Mouse (Mus musculus): ENCODE measurements around the gene Dop1a.
"Not testable (repeated sequence)": the region's sequence is repeated elsewhere in the genome, so short reads cannot be mapped to it uniquely, and the experiment has no call there.

Gene Dop1a

DNA sequence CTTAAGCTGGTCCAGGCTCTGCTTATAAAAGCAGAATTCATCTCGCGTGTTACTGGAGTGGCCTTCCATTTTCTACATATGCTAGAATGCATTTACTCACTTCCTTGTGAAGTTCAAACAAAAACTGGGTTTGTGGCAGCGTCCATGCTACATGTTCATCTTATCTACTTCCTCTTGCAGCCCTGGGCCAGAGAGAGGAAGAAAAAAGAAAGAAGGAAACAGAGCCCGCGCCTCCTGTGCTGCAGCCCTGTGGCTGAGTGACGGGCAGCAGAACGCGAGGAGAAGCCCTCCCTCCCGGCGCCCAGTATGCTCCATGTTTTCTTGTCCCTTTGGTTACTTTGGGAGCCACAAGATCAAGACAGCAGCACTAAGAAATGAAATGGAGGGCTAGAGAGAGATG, 112.7 kb downstream of the Dop1a start:
- peak; percentile 30 to 36 for DNase-seq (ENCODE audit: low spot score in 2 of 2)

DNA sequence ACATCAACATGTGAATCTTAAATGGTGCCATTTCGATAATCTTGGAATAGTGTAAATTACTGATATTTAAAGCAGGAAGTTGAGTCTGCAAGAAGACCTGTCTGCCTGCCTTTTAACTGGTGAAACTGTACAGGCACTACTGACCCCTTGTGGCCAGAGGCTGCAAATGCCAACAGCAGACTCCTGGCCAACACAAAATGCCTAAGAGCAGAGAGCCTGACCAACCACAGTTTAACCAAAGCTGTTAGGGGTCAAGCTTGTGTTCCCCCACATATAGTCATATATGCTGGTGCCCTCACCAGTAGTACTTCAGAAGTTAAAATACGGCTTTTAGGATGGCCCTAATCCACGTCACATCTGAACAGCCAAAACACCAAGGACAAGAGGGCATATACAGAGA, 116.8 kb downstream of the Dop1a start:
- peak; percentile 53 to 65 for DNase-seq (ENCODE audit: low spot score in 2 of 2)

DNA sequence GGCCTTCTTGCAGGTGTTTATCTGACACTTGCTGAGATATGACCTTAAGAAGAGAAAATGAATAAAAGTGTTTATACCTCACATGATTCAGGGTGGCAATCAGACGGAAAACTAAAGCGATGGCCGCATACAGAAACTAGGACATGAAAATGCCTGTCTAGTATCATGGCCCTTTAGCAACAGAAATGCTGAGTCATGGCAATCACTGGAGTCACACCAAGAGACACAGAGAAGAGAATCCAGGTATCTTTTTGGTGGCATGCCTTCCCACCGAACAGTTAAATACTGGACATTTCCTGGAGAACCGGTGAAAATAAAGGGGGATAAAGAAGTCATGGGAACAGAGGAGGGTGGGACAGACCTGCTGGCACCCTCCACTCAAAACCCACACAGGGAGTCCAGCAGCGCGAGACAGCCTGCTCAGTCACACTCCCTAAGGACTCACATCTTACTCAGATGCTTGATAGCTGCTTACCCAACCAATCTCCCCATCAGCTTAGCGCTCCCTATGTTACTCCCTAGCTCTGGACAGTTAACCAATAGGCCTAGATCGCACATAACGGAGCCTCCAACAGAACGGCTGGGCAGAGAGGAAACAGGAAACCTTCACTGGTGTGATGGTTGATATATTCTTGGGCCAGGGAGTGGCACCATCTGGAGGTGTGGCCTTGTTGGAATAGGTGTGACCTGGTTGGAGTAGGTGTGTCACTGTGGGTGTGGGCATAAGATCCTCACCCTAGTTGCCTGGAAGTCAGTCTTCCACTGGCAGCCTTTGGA, 120.3 kb downstream of the Dop1a start:
- no peak for DNase-seq (ENCODE audit: low spot score in 2 of 2)

DNA sequence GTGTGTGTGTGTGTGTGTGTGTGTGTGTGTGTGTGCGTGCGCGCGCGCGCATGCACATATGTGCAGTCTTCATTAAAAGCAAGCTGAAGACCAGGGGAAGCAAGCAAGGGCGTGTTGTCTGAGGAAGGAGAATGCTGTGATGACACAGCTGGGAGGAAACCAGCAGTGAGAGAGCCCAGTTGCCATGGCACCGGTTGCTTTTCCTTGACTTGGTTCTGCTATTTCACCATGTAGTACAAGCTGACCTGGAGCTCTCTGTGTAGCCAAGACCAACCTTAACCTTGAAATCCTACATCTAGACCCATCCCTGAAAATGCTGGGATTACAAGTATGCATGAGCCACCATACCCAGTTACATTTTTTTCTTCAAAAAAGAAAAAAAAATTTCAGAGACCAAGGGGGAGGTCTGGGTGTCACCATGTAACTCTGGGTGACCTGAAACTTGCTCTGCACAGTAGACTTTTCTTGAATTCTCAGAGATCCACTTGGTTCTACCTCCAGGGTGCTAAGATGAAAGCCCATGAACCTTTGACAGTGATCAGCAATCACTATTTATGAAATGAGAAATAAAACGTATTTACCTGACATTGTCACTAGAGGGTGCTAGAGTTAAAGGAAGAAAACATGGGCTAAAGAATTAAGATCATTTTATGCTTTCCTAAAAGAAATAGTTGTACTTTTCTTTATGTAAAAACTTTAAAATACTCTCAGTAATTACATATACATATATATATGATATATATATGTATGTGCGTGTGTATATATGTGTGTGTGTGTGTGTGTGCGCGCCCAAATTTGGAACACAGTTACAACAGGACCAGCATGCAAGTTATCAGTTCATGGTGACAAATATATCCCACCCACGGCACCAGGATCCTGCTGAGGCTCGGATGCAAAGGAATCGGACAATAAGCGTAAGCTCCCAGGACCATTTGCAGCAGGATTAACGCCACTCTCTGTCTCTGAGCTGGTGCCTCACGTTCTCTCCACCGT, 126.0 kb downstream of the Dop1a start:
- no peak for DNase-seq (ENCODE audit: low spot score in 2 of 2)

DNA sequence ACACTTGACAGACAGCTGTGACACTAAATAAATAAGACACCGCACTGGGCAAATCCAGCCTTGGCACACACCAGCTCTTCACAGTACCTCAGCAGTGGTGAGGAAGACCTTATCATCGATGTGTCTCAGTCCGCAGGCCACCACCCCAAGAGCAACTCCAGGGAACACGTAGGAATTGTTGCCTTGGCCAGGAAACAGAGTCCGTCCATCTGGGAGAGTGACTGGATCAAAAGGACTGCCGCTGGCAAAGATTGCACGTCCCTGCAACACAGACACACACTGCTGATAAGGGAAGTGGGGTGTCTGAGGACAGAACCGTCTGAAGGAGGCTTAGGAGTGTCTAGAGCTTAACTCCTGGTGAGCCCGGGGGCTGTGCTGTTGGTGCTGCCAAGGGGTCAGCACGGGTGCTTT, 127.4 kb downstream of the Dop1a start:
- DNase-seq (ENCODE audit: low spot score in 2 of 2): not testable (repeated sequence)

DNA sequence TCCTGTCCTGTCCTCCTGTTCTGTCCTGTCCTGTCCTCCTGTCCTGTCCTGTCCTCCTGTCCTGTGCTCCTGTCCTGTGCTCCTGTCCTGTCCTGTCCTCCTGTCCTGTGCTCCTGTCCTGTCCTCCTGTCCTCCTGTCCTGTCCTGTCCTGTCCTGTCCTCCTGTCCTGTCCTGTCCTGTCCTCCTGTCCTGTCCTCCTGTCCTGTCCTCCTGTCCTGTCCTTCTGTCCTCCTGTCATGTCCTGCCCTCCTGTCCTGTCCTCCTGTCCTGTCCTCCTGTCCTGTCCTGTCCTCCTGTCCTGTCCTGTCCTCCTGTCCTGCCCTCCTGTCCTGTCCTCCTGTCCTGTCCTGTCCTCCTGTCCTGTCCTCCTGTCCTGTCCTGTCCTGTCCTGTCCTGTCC, 130.0 kb downstream of the Dop1a start:
- DNase-seq (ENCODE audit: low spot score in 2 of 2): not testable (repeated sequence)

DNA sequence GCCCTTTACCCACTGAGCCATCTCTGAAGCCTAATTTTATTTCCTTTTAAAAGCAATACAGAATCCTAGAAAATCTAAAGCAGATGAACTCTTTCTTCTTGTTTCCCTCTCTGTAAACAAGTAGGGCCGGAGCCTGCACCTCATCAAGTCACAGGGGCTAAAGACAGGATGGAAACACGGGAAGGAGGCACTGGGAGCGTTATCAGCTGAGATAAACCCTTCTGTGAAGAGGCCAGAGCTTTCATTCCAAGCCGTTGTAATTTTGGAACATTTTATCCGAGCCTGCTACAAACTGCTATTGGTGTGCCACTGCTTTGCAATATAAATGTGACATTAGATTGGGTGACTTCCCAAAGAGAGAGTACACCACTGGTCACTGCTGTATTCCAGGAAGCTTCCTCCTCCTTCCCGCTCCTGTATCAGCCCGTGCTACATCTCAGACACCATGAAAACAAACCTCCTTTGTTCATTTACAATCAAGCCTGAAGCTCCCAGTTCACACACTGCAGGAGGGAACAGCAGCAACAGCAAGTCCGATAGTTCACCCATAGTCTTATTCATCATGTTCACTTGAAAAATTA, 132.9 kb downstream of the Dop1a start:
- DNase-seq (ENCODE audit: low spot score in 2 of 2): no peak
